Mouse (Mus musculus) cerebellum, adult 9-11 months (tissue): ENCODE measurements around the gene Smagp.
A peak's percentile ranks its signal among the peaks of the same experiment; 100 is the strongest.

Source experiments
- DNase-seq: peaks from one replicate; pipeline ENCODE4 v3.0.0; 2022

Gene Smagp

DNA sequence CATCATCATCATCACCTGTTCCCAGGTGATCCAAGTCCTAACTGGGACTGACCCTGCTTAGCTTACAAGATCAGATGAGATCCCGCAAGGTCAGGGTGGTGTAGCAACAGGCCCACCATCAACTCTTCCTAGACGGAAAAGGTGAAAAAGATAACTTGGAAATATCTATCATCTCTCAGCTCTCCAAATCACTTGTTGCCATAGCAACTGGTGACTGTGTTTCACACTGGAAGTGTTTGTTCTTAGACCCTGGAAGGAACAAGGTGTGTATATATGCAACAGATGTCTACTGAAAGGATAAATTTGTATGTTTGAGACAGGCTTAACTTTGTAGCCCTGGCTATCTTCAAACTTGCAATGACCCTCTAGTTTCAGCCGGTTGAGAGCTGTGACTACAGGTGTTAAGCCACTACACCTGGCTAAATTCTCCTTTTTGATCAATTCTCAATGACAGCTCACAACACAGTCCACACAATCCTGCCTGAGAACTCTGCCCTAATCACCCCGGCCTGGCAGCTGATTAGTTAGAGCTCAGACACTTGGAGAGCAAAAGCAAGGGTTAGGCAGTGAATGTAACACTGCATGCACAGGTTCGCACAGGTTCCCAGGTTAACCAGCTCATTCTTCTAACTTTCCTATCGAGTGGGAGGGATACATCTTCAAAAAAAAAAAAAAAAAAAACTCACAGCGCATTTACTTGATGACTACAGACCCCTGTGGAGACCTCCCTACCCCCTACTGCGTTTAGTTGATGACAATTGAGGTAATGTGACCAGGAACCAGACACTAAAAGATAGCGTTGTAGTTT lies 28.9 kb upstream of the Smagp start:
- no peak for DNase-seq

- DNase-seq: no peak
Observed at GRCm38 (mm10) chr15:100664813-100665274, 28.1 kb upstream of the Smagp start.

GRCm38 (mm10) chr15:100660805-100661204 lies 24.1 kb upstream of the Smagp start:
- no peak for DNase-seq

DNA sequence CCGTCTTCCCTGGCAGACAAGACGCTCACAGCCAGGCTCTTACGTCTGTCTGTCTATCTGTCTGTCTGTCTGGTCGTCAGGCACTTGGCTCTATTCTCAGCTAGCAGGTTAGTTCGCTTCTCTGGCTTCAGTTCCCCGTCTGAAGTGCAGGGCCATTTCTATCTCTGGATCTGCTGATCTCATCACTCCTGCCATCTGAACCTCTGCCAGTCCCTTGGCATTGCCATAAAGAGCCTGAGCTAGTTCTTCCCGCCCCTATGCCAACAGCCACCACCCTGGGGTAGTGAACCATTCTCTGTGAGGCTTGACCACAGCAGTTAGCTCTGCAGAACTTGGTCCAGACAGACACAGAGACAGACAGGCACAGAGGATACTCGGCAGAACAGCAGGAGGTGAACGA lies 23.6 kb upstream of the Smagp start:
- peak; percentile 54 for DNase-seq

DNA sequence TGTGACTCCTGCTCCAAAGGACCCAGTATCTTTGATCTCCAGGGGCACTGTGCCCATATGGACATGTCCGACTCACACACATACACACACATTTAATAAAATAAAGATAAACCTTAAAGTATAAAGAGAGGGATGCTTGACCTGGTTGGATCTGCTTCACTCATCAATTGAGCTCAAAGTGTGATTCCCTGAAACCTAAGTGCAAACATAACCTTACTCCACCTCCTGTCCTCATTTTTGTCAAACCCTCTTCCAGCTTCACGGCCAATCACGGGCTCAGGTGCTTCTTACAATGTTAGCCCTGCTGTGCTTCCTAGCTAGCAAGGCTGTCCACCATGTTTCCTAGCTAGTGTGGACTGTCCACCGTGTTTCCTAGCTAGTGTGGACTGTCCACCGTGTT lies 18.5 kb upstream of the Smagp start:
- DNase-seq: no peak

DNA sequence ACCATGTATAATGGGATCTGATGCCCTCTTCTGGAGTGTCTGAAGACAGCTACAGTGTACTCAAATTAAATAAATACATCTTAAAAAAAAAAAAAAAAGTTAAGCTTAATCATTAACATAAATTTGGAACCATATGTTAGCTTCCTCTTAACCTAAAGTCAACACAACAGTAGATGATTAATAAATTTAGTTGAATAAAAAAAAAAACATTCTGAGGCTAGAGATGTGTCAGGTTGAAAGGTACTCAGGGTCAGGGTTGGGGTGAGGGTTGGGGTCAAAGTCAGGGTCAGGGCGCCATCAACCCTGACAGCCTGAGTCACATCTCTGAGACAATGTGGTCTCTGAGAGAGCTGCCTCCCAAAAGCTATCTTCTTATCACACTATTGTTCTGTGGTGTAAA lies 17.5 kb upstream of the Smagp start:
- no peak for DNase-seq

DNA sequence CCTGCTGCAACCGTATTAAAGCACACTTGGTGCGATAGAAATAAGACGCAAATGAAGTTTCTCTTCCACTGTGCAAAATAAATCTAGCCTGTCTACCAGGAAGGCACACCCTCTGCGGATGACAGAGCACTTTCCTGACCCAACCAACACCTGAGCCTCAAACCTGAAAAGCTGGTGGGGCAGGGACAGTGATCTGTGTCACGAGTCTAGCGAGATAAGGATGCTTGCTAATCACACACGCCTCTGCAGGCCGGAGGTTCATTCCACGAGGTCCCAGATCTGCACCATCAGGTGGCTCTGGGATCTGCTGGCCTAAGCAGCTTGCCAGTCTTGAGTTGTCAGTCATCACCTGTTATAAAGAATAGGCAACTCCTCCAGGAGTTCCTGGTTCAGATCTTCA lies 14.9 kb upstream of the Smagp start:
- no peak for DNase-seq

GRCm38 (mm10) chr15:100650111-100650510 lies 13.4 kb upstream of the Smagp start:
- peak; percentile 51 for DNase-seq

DNA sequence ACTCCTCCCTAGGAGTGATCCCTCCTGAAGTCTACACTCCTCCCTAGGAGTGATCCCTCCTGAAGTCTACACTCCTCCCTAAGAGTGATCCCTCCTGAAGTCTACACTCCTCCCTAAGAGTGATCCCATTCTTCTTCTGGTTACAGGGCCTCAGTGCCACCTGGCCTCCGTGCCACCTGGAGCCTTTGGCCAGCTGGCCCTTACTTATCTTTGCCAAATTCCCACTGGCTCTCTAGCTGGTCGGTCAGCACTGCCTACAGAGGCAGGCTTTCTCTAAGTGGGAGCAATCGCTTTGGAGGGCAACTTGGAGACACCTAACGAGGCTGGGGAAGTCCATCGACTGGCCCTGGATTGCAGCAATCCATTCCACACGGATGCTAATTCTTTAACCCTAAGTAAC lies 9.4 kb upstream of the Smagp start:
- DNase-seq: peak; percentile 84

- no peak for DNase-seq
Observed at GRCm38 (mm10) chr15:100642451-100642850, 5.7 kb upstream of the Smagp start.

DNA sequence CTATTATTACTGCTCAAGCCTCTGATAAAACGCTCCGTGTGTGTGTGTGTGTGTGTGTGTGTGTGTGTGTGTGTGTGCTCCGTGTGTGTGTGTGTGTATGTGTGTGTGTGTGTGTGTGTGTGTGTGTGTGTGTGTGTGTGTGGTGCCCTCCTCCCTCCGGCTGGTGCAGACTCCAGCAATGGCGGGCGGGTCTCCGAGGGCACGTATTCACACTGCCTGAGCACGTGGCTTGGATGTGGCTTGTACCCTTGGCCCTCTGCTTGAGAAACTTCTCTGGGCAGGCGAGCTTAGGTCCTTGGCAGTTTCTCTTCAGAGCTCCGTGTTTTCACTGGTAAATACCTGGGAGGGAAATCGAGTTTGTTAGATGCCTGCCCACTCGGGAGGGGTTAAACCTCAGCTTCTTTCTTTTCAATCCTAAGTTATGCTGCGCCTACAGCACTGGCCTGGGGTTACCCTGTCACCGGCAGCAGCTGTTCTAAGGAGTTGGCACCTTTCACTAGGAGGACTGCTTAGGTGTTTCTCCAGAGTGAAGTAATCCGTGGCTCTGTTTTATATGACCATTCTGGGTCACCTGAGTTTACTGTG lies 4.6 kb upstream of the Smagp start:
- no peak for DNase-seq

GRCm38 (mm10) chr15:100639972-100640750 lies 3.4 kb upstream of the Smagp start:
- no peak for DNase-seq

GRCm38 (mm10) chr15:100637661-100638060 lies 921 bp upstream of the Smagp start:
- no peak for DNase-seq

DNA sequence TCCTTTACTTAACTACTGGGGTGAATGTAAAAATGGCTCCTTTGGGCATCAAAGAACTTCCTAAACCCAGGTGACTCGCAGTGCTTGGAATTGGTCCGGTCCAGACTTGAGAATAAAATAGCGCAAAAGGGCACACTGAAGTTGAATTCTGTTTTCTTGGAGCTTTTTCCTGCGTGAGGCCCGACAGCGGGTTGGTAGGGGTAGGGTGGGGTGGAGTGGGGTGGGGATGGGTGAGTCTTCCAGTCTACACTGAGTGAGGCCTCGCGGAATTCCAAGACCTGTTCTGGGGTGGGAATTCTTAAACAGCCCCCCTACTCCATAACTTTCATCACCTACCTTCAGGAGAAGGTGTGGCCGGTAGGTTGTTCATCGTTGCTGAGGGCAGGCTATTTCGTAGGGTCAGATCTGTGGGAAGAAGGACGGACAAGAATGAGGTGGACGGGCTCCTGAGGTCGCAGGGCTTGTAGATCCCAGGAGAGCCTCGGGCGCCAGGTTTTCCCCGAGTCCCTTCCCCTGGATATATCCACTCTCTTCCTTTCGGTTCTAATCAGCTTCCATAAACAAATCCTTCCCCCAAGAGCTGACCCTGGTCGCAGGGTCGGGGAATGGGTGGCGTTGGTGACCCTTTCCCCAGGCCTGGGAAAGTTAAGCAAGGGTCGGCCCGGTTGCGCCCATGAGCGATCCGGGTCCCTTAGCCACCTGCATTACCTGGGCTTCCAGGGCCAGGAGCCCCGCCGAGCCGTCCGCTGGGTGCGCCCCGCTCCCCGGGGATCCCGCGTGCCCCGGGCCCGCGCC lies 692 bp downstream of the Smagp start:
- DNase-seq: no peak

DNA sequence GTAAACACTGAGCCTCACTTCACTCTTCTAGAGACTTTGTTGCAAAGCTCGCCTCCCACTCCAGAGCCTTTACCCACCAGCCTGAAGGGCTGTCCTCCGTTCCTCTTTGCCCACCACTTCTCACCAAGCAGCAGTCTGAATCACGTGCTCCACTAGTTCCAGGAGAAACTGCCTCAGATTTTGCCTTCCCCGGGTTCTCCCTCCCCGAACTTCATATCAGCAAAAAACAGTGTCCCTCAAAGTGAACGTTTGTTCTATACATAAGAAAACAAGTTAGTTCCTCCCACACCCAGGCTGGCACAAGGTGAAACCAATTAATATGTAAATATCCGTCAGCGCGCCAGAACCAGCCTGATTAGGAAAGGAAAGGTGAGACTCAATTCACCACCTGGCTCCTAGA lies 1.5 kb downstream of the Smagp start:
- no peak for DNase-seq

DNA sequence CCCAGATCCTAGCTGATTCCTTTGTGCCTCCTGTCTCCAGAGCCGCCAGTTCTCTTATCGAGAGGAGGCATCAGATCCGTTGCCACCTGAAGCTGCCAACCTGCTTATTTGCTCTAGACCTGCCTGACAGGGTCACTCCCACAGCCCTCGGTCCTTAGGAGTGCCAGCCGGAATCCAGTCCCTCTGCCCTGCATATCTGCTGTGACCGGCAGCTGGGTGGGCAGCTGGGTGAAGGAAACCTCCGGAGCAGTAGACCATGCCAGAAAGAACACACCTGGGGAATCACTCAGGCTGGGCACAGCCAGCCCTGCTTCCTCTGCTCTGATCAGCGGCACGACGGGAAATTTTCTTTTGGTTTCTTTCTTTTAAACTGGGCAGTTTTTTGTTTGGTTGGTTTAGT lies 3.4 kb downstream of the Smagp start:
- DNase-seq: no peak

- no peak for DNase-seq
Observed at GRCm38 (mm10) chr15:100632323-100632722, 4.4 kb downstream of the Smagp start.

DNA sequence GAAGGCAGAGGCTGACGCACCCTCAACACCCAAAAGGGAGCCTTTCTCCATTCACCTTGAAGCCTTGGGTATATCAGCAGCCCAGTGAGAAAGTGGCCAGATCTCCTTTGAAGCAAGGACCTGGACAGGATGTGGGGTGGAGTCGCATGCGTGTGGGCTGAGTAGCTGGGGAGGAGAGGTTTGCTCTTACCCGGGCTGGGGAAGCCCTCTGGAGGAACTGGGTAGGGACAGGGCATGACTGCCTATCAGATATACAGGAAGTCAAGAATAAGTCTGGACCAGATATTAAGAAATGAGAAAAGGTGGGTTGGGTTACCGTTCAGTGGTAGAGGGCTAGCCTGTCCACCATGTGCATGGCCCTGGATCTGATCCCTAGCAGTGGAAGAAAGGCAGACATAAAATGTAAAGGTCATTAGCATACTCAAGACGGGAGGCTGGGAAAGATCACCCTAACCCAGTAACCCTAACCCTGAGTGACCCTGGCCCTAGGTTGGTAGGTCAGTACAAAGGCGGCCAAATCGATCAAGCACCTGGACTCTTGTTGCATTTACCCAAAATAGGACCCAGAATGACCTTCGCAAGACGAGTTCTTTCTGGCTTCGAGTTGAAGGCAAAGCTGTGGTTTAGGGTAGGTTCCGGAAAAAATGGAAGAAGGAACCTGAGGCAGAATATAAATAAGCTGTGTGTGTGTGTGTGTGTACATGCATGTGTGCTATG lies 5.1 kb downstream of the Smagp start:
- DNase-seq: no peak

- no peak for DNase-seq
Observed at GRCm38 (mm10) chr15:100630126-100630525, 6.6 kb downstream of the Smagp start.

DNA sequence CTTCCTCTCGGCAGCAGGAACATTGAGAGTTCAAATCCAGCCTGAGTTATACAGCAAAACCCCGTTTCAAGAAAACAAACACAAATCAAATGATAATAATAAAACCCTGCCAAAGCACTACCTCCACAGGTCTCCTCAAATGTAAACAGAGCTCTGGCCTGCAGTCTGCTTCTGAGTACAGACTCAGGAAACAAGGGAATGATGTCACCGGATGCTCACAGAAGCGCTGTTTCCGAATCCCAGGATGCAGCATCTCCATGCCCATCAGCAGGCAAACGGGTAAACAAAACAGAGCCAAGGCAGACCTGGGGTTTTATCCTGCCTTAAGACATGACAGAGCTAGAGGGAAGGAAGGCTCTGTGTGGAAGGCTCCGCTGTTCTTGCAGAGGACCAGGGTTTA lies 7.9 kb downstream of the Smagp start:
- DNase-seq: no peak

DNA sequence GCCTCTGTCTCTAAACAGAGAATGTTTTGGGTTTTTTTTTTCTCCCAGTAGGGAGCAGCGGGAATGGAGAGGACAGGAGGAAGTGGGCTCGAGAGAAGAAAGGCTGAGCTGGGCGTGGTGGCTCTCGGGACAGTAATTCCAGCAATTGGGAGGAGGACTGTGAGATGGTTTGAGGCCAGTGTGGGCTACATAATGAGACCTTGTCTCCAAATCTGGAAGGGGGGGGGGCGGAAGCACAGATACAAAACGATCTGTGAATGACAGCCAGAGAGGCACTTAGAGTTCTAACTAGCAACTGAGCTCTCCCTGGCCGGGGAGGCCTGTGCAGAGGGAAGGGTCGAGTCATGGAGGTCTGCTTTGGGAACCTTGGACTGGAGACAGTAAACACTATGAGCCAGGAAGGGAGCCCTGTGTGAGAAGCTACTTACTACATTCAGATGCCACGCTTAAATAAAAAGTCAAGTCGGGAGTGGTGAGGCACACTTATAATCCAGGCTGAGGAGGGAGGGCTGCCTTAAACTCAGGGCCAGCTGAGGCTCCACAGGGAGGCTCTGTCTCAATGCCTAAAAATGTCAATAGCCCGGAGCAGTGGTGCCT lies 8.9 kb downstream of the Smagp start:
- DNase-seq: no peak

GRCm38 (mm10) chr15:100627287-100627686 lies 9.5 kb downstream of the Smagp start:
- no peak for DNase-seq
